Mouse (Mus musculus): Measurements from ENCODE around the gene Lrrc4.

DNA sequence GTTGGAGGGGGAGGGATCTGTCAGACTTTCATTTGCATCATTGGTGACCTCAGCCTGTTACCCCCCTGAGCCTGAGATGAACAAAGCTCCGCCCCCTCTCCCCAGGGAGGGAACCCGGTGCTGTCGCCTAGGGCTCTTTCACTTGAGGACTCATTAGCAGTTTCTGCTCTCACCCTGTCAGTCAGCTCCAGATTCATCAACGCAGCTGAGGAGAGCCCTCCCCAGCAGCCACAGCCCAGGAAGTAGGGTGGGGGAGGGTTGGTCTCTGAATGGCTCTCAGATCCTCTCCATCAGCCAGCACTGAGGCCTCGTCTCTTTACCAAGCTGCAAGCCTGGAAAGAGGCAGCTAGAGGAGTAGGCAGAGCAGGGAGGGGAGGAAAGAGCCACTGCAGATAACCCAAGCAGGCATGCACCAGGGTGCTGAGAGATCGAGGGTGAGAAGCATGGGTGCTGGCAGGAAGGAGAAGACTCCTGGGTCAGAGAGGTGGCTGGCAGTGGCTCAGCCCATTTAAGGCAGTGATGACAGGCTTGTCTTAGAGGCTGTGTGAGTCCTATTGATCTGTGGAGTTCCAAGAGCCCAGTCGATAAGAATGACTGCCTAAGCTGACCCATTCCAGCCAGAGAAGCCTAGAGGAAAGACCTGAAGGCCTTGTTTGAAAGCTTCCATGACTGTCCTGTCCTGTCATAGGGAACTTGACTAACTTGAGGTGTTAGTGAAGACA lies 46.6 kb upstream of the Lrrc4 start:
- no peak for TF ChIP-seq CTCF (IDR thresholded peaks at IDR 0.05; ENCODE audit: low read depth, low read length)
- no peak for TF ChIP-seq GATA1 (IDR thresholded peaks at IDR 0.05; ENCODE audit: borderline replicate concordance, low read length)
